Mouse (Mus musculus) heart, postnatal 0 days (tissue): ENCODE data around the gene Agpat1.

Experiments
- CTCF ChIP-seq: IDR thresholded peaks from 2 replicates; pipeline ENCODE4 v1.5.1; 2016; ENCODE audit warnings: antibody characterized with exemption, control low read depth, low read depth
- EP300 ChIP-seq: IDR thresholded peaks from 2 replicates; pipeline ENCODE4 v1.6.1; 2016; ENCODE audit warnings: antibody characterized with exemption, low read depth

DNA sequence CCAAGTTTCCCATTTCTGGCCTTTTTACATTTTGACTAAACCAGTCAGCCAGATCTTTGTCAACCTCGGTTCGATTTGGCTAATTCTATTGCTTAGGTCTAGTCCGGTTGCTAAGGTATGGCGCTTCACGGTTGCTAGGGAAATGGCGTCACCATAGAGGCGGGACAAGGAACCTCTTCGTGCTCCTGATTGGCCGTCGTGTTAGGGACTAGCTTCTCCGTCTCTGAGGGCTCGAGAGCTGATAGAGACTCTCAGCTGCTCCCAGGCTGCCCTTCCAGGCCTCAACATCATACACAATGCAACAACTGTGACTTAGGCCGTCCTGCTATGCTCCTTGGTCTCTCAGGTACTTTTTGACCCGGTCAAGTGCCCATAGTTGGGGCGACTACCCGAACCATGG, 40.5 kb downstream of the Agpat1 start, which contains the start of gene Fkbpl:
- no peak for TF ChIP-seq CTCF
- no peak for TF ChIP-seq EP300
